Mouse (Mus musculus): ENCODE measurements around the gene Pde4dip.

- TF ChIP-seq GATA1 (IDR thresholded peaks at IDR 0.05; ENCODE audit: low read length) (no peak), TAL1 (IDR thresholded peaks at IDR 0.05; ENCODE audit: low read length) (no peak)
Observed at GRCm38 (mm10) chr3:97734259-97734658, 154.2 kb downstream of the Pde4dip start.

All from erythroblast, embryonic 14.5 days (primary cell).